Mouse (Mus musculus) liver, adult 2 months (tissue): ENCODE measurements around the gene Cpa2.

Experiments
- CTCF ChIP-seq: fragments of 200-500 bp; IDR thresholded peaks from 2 replicates; pipeline ENCODE4 v1.5.1; 2011; ENCODE audit warnings: low read depth, low read length, control low read depth
- POLR2A ChIP-seq: fragments of 200-500 bp; IDR thresholded peaks from 2 replicates; pipeline ENCODE4 v1.6.1; 2011; ENCODE audit warnings: low read length, control low read depth; ENCODE audit not compliant: insufficient read depth; ENCODE audit errors: extremely low read depth

DNA sequence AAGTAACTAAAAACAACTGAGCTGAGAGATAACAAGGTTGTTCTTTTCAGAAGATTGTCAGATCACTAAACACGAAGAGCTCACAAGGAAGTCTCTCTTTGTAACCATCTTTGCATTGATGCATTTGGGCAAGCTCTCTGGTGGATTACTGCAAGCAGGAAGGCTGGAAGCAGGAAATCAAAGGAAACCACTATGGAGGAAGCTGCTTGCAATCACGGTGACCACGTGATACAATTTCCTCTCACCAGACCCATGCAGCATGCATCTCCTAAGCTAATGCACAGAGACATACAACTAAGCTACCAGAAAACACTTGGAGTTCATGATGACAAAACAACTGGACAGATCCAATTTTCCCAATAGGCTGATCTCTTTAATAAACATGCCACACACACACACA is 42.3 kb upstream of the Cpa2 start:
- no peak for TF ChIP-seq CTCF
- no peak for TF ChIP-seq POLR2A
